Mouse (Mus musculus): ENCODE measurements at regions not wholly inside any gene's neighbourhood (a gene's known extent, or its start where the extent isn't known, plus 50 kb on each side); places are given as distances from the start of the nearest gene placed in this dataset.

DNA sequence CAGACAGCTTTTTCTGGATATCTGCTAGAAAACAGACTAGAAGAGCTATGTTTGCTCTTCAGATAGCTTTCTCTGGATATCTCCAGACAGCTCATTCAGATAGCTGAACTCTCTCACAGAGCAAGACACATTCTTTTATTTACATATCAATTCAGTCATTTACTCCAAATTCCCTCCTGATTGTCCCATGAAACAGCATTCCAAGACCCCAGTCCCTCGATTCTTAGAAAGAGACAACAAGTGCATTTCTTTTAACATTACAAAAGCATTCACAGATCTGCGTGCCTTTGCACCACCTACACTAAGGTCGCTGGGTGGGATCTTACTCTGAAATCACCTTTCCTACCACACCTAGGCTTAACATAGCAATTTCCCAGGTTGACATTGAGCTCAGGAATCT lies 1039.5 kb upstream of the Ddx18 start:
- DNase-seq (ENCODE audit: low spot score in 2 of 2) = no peak

DNA sequence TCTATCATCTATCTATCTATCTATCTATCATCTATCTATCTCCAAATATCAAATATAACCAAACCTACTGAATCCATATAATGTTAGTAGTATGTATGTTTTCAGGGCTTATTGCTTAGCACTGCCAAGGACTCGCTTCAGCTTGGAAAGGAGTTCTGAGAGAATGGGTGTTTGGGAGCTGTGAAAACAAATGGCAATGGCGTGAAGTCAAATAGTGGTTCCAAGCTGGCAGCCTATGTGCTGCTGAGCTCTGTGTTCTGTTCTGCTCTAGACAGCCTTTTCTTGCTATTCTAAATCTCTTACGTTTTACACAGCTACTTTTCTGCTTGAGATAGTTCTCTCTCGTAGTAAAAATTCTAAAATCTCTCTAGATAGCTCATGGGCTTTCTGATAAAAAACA lies 1008.2 kb upstream of the Ddx18 start:
- no peak for DNase-seq (ENCODE audit: low spot score in 2 of 2)

DNA sequence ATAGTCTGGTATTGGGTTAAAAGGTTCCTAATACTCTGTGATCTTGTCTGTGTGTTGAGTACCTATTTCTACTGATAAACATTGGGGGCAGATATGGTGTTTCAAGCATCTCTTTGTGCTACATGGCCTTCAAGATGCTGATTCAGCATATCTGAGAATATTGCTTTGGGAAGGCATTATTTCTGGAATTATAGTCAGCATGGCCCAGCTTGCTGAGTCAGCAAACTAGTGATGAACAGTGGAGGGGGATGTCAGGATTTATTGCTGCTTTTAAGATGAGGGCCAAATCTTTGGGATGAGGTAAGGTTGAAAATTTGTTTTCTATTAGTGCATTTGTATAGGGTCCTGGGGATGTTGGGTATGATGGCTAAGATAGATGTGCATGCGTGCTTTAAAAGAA lies 983.8 kb upstream of the Ddx18 start:
- no peak for DNase-seq (ENCODE audit: low spot score in 2 of 2)

DNA sequence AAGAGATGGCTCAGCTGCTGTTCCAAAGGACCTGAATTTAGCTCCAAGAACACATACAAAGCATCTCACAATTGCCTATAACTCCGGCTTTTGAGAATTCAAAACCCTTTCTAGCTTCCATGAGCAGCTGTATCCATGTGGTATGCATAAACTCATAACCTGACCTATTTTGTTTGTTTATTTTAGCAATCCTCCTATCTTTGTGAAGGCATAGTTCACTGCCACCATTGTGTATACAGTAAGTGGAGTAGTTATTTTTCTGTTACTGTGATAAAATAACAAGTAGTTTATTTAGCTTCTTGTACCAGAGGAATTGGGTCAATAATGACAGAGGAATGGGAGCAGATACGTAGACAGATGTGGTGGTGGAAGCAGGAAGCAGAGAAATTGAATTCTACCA lies 941.8 kb upstream of the Ddx18 start:
- no peak for DNase-seq (ENCODE audit: low spot score in 2 of 2)

DNA sequence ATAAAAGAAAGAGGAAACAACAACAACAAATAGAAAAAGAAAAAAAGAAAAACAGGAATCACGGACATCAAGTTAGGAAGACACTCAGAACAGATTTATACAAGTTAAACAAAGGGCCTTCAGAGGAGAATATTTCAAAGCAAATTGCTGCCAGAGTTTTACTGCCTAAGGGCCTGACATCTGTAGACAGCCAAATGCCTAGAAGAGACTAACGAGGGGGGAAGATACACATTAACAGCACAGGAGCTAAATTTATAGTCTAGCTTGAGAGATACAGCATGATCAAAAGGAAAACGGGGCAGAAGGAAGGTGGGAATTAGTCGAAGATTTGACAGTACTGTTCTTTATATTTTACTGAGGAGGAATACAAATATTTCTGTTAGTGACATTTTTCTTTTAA lies 933.9 kb upstream of the Ddx18 start:
- DNase-seq (ENCODE audit: low spot score in 2 of 2) = no peak

DNA sequence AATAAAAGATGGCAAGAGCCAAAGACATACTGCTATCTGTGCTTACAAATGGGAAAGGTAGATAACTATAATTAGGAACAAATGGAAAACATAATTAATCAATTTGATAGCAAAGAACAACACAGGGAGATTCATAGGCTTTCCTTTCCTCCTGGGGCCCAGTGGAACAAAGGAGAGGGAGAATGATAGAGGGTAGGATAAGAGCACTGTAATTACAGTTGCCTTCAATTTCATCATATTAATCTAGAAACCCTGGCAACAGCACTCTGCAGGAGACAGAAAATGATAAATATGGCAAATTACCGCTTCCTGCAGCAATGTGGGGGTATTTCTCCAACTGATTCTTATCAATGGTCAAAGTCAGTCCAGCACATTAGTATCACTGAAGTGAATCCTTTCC lies 910.2 kb upstream of the Ddx18 start:
- DNase-seq (ENCODE audit: low spot score in 2 of 2) = no peak

DNA sequence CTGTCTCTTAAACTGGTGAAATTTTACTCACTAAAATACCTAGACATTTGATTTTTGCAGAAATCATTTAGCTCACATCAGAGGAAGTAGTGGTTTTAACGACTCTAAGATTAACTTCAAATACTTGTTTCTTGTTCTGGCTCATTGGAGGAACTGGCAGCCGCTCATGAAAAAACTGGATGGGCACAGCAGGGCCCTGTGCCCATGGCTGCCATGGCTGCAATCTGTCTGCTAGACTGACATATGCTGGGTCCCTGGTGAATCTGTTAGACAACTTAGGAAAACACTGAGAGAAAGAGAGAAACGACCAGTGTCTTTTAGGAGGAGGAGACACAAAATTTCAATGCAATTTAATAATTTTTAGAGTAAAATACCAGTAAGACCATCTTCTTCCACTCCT lies 896.1 kb upstream of the Ddx18 start:
- DNase-seq (ENCODE audit: low spot score in 2 of 2) = no peak

DNA sequence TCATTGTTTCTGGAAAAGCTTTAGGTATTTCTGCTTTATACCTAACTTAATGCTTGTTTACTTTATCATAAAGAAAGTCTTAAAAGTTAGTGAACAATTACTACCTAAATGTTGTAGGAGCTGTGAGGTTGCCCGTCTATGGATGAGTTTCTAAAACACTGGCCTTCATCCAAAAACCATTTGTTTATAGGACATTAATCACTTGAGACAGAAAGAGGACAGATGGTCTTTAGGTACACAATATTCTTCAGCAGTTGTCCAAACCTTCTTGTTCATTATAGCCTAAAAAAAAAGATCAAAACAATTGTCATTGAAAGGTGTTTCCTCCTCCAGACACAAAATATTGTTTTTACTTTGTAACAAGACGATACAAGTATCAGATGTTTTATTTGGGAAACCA lies 891.3 kb upstream of the Ddx18 start:
- DNase-seq (ENCODE audit: low spot score in 2 of 2) = no peak

DNA sequence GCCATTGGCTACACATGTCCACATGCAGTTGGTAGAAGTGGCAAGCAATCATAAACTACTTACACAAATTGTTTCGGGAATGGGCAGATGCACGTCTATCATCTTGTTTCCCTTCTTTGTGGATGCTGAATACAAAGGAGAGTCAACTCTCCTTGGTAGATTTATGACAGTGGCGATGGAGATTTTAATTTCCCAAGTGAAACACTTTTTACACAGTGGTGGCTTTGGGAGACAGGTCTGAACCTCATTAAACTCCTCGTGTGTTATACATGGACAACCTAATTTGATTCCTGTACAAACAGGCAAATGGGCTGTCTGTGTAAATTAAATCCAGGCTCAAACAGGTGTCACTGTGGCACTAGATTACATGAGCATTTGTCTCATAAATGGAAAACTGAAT lies 887.1 kb upstream of the Ddx18 start:
- DNase-seq (ENCODE audit: low spot score in 2 of 2) = no peak

DNA sequence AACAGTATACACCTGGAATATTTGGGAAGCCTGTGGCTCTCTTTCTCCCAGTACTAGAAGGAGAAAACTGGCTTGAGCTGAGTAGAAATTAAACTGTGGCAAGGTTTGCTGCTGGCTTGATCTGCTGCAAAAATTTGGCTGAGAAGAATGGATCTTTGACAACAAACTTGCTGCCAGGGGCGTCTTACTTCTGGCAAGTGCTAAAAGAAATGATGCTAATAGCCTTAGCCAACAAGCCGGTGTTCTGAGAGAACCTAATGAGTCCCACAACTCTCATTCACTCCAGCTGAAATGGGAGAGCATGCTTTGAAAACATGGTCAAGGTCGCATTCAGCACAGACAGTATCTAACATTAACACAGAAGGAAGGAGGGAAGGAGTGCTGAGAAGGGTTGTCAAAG lies 885.8 kb upstream of the Ddx18 start:
- peak in 1 of 2 experiments; percentile 1 for DNase-seq (ENCODE audit: low spot score in 2 of 2)

DNA sequence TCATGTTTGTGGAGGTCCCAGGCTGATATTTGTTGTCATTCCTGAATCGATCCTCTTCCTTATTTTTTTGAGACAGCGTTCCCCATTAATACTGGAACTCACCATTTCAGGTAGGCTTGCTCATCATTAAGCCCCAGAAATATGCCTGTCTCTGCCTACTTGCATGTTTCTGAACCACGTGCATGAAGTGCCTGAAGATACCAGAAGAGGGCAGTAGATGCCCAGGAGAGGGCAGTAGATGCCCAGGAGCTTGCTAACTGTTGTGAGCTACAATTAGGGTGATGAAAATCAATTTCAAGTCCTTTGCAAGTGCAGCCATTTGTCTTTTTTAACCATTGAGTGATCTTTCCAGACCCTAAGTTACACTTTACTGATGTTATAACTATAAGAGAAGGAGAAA lies 871.6 kb upstream of the Ddx18 start:
- peak in 1 of 2 experiments; percentile 2 for DNase-seq (ENCODE audit: low spot score in 2 of 2)

DNA sequence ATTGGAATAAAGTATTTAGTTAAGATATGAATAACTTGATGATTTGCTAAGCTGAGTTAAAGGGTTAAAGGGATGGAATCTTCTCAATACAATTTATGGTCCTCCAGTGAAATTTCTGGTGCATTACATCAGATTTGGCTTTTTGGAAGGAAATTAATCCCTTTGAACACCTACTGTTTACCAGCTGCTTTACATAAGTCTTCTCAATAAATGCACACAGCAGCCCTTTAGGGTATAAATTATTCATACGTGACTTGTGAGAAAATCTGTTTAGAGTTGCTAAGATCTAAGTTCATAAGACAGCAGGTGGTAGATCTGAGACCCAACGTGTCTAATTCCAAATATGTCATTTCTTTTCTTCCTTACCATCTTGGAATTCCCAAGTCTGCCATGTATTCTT lies 855.7 kb upstream of the Ddx18 start:
- no peak for DNase-seq (ENCODE audit: low spot score in 2 of 2)

DNA sequence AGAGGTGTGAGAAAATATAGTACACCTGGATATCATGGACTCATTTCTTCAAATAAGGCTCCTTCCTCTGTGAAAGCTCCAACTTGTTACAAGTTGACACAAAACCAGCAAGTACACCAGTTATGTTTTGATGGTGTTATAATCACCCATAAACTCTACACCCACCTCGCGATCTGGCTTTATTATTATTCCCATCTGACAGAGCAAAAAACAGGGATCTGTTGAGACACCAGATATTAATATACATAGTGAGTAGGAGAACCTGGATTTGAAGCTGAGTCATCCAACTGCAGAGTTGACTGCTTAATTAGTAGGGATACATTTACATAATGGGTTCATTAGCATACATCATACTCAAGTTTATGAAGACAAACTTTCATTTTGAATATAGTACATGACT lies 828.6 kb upstream of the Ddx18 start:
- DNase-seq (ENCODE audit: low spot score in 2 of 2) = no peak

DNA sequence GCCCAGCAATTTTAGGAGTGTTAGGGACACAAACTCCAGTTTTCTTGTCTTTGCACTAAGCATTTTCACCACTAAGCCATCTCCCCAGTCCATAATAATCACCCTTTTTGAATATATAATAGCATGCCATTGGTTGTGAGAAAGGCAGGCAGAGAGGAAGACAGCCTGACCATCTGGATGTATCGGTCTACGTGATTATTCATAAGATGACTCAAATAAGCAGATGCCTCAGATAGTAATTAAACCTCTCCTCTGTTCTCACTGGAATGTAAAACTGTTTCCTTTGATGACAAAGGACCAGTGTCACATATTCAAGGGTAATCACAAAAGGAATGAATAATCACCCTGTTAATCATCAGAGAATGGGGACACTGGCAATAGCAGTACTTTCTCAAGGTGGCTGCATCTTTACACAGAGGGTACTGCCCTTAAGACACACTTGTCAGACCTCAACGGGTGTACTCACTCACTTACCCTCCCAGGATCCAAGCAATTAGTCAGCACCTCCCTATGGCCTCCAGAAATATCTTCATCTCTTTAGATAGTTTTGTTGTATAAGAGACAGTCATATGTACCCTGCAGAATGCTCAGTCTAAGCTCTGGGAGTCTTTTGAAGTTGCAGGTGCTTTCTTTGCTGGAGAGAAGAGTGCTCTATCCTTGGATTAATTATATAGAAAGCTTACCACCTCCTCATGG lies 826.0 kb upstream of the Ddx18 start:
- DNase-seq (ENCODE audit: low spot score in 2 of 2) = no peak

DNA sequence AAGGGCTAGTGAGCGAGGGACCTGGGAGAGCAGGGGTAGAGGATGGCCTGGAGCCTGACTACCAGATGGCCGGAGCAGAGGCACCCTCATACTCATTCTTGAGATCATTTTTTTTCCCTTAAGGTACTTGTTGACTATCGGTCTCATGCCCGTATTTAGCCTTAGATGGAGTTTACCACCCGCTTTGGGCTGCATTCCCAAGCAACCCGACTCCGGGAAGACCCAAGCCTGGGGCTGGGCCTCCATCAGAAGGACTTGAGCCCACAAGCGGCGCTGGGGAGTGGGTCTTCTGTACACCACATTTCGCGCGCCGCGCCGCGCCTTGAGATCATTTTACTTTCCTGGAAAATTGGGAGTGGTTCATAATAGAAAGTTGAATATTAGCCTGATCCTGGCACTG lies 789.2 kb upstream of the Ddx18 start:
- DNase-seq (ENCODE audit: low spot score in 2 of 2) = peak; percentile 89 to 92

DNA sequence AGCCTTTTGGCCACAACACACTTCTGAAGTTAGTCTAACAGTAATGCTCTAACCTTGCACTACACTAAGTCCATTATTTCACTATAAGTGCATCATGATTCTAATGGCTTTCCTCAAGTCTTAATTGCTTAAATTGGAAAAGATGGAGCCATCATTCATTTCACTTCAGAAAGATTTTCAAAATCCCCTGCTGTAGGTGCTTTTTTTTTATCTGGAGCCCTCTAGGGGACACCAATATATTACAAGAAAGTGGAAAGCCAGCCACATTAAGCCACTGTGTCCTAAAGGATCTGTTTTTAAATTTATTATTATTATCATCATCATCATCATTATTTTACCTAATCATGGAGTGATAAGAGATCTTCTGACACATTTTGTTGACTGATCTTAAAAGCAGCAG lies 783.7 kb upstream of the Ddx18 start:
- no peak for DNase-seq (ENCODE audit: low spot score in 2 of 2)

DNA sequence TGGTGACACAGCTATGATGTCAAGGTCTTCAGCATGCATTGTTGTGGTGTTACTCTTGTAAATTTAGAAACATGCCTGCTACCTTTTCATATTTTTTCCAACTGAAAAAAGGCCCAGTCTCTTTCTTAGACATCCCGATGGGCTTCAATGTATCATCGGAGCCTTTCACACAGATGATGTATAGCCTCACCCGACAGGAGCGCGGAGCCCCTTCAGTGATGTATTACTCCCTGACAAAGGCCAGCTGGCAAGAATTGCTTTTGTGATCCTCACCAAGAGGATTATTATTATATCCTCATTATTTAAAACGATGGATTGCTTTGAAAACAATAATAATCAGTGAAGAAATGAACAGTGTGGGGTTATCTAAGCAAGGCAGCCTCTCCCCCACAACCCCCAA lies 765.5 kb upstream of the Ddx18 start:
- DNase-seq (ENCODE audit: low spot score in 2 of 2) = no peak

DNA sequence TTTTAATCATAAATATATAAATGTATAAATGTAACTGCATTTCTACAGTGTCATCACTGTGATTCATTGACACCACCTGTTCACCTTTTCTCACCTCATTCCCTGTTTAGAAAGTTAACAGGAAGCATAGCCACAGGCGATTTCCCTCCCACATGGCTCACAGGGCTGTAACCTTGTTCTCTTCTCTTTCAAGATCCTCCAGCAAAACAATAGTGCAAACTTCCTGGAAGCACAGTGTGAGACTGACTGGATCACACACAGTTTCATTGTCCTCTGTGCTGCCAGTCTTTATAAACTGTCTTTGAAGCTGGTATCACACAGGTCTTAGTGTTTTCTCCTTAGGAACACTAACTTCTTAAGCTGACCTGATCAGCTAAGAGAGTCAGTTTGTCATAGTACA lies 760.5 kb upstream of the Ddx18 start:
- no peak for DNase-seq (ENCODE audit: low spot score in 2 of 2)

Measured in urinary bladder, postnatal 36 days (tissue).